18 mouse cellular contexts compared by ENCODE assay signal in the genomic region with DNA sequence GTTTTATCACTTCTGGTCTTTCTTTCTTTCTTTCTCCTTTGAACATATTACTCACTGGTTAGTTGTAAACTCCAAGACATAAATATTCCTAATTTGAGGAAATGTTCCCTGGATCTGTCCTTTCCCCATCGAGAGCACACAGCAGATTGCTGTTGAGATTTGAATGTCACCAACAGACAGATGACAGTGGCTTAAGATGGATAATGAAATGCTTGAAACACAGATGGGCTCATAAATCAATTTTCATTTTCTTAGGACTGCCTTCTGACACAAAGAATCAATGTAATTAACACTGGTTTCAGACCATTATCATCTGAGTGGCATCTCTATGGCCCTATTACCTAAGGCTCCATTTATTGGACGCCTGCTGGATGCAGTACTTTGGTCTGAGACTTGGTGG.
"Had no signal": no experiment of that assay in that cellular context is flagged by ENCODE, and none has a peak within 500 bp of the region (broad histone marks: within the 10 kb centered on the region; RNA-seq: fewer than 3 reads in every experiment).

No protein-coding gene starts in this region.

- H3K27me3 ChIP-seq: midbrain, embryonic 12.5 days; neural tube, embryonic 13.5 days; neural tube, embryonic 15.5 days had no signal

- H3K4me3 ChIP-seq: midbrain, embryonic 10.5 days; midbrain, embryonic 12.5 days; myocyte; neural tube, embryonic 13.5 days; neural tube, embryonic 15.5 days had no signal

- H3K27ac ChIP-seq: midbrain, embryonic 10.5 days; midbrain, embryonic 12.5 days; neural tube, embryonic 13.5 days; neural tube, embryonic 15.5 days had no signal

- DNase-seq: lung, embryonic 14.5 days; lung, postnatal 10 days; lung, postnatal 4 days; midbrain, embryonic 14.5 days; retina, postnatal 1 day; right cerebral cortex, adult 18-20 months; right cerebral cortex, postnatal 25 days; right cerebral cortex, postnatal 4 days; spleen, adult 18-20 months; thymus, adult 2 months; thymus, postnatal 25 days; thymus, postnatal 4 days had no signal

- ATAC-seq: midbrain, embryonic 16.5 days had no signal

- H3K9me3 ChIP-seq: midbrain, embryonic 10.5 days; midbrain, embryonic 12.5 days; neural tube, embryonic 13.5 days; neural tube, embryonic 15.5 days had no signal

- H3K9ac ChIP-seq: lung, embryonic 14.5 days; midbrain, embryonic 12.5 days; neural tube, embryonic 13.5 days; neural tube, embryonic 15.5 days had no signal

- H3K4me2 ChIP-seq: lung, embryonic 14.5 days; midbrain, embryonic 12.5 days; neural tube, embryonic 13.5 days; neural tube, embryonic 15.5 days had no signal
